Mouse (Mus musculus): Measurements from ENCODE around the gene E2f1. TPM values are rescaled to one million over a fixed set of nuclear protein-coding genes. Genes with fewer than 3 reads are reported as not detected.
A peak's percentile ranks its signal among the peaks of the same experiment; 100 is the strongest.

The E2f1 gene
- polyA plus RNA-seq, 1 experiment from 2014 or later, result 5.7 TPM

GRCm38 (mm10) chr2:154601324-154601723, 31.6 kb upstream of the E2f1 start:
- Histone ChIP-seq H3K36me3 (ENCODE audit: control insufficient read depth, insufficient read depth, low read length) (no peaks in the 10 kb centered on the region), H3K4me2 (replicated peaks; ENCODE audit: low read depth) (no peak overlapping the region), H3K27me3 (ENCODE audit: control insufficient read depth, insufficient read depth, low read length) (no peaks in the 10 kb centered on the region), H3K27ac (replicated peaks) (no peak overlapping the region), H3K9me3 (ENCODE audit: control insufficient read depth, low read length) (no peaks in the 10 kb centered on the region), H3K4me1 (replicated peaks; ENCODE audit: control insufficient read depth, insufficient read depth) (no peaks in the 10 kb centered on the region; the same call in 1 of the 2 replicates), H3K9ac (ENCODE audit: low read length) (no peak overlapping the region), H3K4me3 (ENCODE audit: low read depth, low read length) (no peak overlapping the region)
- 74% methylated on average over 3 of the region's 3 CpGs for WGBS
- DNase-seq (ENCODE audit: low spot score), result no peak
- TF ChIP-seq CTCF (IDR thresholded peaks at IDR 0.05; ENCODE audit: low read depth) (no peak), EP300 (optimal IDR thresholded peaks at IDR 0.05) (no peak)
- ATAC-seq (ENCODE audit: low FRiP score, low TSS enrichment), result no peak

DNA sequence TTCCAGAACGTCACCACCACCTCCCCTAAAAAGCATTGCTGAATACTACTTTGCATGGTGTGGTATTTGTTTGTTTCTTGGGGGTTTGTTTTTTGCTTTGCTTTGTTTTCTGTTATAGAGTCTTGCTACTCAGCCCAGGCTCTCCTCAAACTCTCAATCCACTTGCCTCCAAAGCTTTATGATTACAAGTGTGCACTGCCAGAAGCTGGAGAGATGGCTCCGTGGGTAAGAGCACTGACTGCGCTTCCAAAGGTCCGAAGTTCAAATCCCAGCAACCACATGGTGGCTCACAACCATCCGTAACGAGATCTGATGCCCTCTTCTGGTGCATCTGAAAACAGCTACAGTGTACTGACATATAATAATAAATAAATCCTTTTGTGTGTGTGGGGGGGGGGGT, 30.9 kb upstream of the E2f1 start:
- ATAC-seq (ENCODE audit: low FRiP score, low TSS enrichment) (no peak), DNase-seq (ENCODE audit: low spot score) (no peak)
- H3K27ac ChIP-seq (replicated peaks), result no peak overlapping the region
- no peaks in the 10 kb centered on the region for H3K27me3 ChIP-seq (ENCODE audit: control insufficient read depth, insufficient read depth, low read length)
- H3K36me3 ChIP-seq (ENCODE audit: control insufficient read depth, insufficient read depth, low read length), result no peaks in the 10 kb centered on the region
- no peak overlapping the region for H3K4me2 ChIP-seq (replicated peaks; ENCODE audit: low read depth)
- no peaks in the 10 kb centered on the region for H3K9me3 ChIP-seq (ENCODE audit: control insufficient read depth, low read length)
- no peak overlapping the region for H3K4me3 ChIP-seq (ENCODE audit: low read depth, low read length)
- TF ChIP-seq EP300 (optimal IDR thresholded peaks at IDR 0.05) (no peak), CTCF (IDR thresholded peaks at IDR 0.05; ENCODE audit: low read depth) (peak; percentile 41)
- no peaks in the 10 kb centered on the region; the same call in 1 of the 2 replicates for H3K4me1 ChIP-seq (replicated peaks; ENCODE audit: control insufficient read depth, insufficient read depth)
- 74% methylated on average over 6 of the region's 6 CpGs for WGBS
- no peak overlapping the region for H3K9ac ChIP-seq (ENCODE audit: low read length)

- no peaks in the 10 kb centered on the region for H3K27me3 ChIP-seq (ENCODE audit: control insufficient read depth, insufficient read depth, low read length)
- no peak overlapping the region for H3K4me2 ChIP-seq (replicated peaks; ENCODE audit: low read depth)
- no peak overlapping the region for H3K4me3 ChIP-seq (ENCODE audit: low read depth, low read length)
- ATAC-seq (ENCODE audit: low FRiP score, low TSS enrichment) (no peak), DNase-seq (ENCODE audit: low spot score) (no peak)
- H3K4me1 ChIP-seq (replicated peaks; ENCODE audit: control insufficient read depth, insufficient read depth), result no peaks in the 10 kb centered on the region
- no peak overlapping the region for H3K27ac ChIP-seq (replicated peaks)
- WGBS, result 81% methylated on average over 3 of the region's 3 CpGs
- TF ChIP-seq CTCF (IDR thresholded peaks at IDR 0.05; ENCODE audit: low read depth) (no peak), EP300 (optimal IDR thresholded peaks at IDR 0.05) (no peak)
- H3K36me3 ChIP-seq (ENCODE audit: control insufficient read depth, insufficient read depth, low read length), result peaks cover 5% of the 10 kb centered on the region; the same call in 1 of the 2 replicates
- no peak overlapping the region for H3K9ac ChIP-seq (ENCODE audit: low read length)
- H3K9me3 ChIP-seq (ENCODE audit: control insufficient read depth, low read length), result no peaks in the 10 kb centered on the region
Measured at GRCm38 (mm10) chr2:154597399-154597798, 27.7 kb upstream of the E2f1 start.

- no peaks in the 10 kb centered on the region for H3K9me3 ChIP-seq (ENCODE audit: control insufficient read depth, low read length)
- TF ChIP-seq EP300 (optimal IDR thresholded peaks at IDR 0.05) (no peak), CTCF (IDR thresholded peaks at IDR 0.05; ENCODE audit: low read depth) (no peak)
- WGBS, result 67% methylated on average over 5 of the region's 5 CpGs
- peak overlapping the region; percentile 35; the same call in 1 of the 2 replicates for H3K27ac ChIP-seq (replicated peaks)
- no peak overlapping the region for H3K4me3 ChIP-seq (ENCODE audit: low read depth, low read length)
- H3K4me2 ChIP-seq (replicated peaks; ENCODE audit: low read depth), result no peak overlapping the region
- H3K36me3 ChIP-seq (ENCODE audit: control insufficient read depth, insufficient read depth, low read length), result peaks cover 5% of the 10 kb centered on the region; the same call in 1 of the 2 replicates
- no peak overlapping the region for H3K9ac ChIP-seq (ENCODE audit: low read length)
- ATAC-seq (ENCODE audit: low FRiP score, low TSS enrichment) (no peak), DNase-seq (ENCODE audit: low spot score) (no peak)
- no peaks in the 10 kb centered on the region for H3K27me3 ChIP-seq (ENCODE audit: control insufficient read depth, insufficient read depth, low read length)
- H3K4me1 ChIP-seq (replicated peaks; ENCODE audit: control insufficient read depth, insufficient read depth), result no peaks in the 10 kb centered on the region
Measured at GRCm38 (mm10) chr2:154595775-154596174, 26.1 kb upstream of the E2f1 start.

GRCm38 (mm10) chr2:154593025-154593424, 23.3 kb upstream of the E2f1 start:
- WGBS, result 71% methylated on average over 3 of the region's 3 CpGs
- H3K27me3 ChIP-seq (ENCODE audit: control insufficient read depth, insufficient read depth, low read length), result no peaks in the 10 kb centered on the region
- ATAC-seq (ENCODE audit: low FRiP score, low TSS enrichment) (no peak), DNase-seq (ENCODE audit: low spot score) (peak; percentile 32)
- no peaks in the 10 kb centered on the region for H3K9me3 ChIP-seq (ENCODE audit: control insufficient read depth, low read length)
- H3K4me2 ChIP-seq (replicated peaks; ENCODE audit: low read depth), result no peak overlapping the region
- no peak overlapping the region for H3K9ac ChIP-seq (ENCODE audit: low read length)
- H3K36me3 ChIP-seq (ENCODE audit: control insufficient read depth, insufficient read depth, low read length), result peaks cover 5% of the 10 kb centered on the region; the same call in 1 of the 2 replicates
- no peak overlapping the region for H3K4me3 ChIP-seq (ENCODE audit: low read depth, low read length)
- no peak overlapping the region for H3K27ac ChIP-seq (replicated peaks)
- TF ChIP-seq EP300 (optimal IDR thresholded peaks at IDR 0.05), result no peak
- peak; percentile 78 for TF ChIP-seq CTCF (IDR thresholded peaks at IDR 0.05; ENCODE audit: low read depth)
- no peaks in the 10 kb centered on the region for H3K4me1 ChIP-seq (replicated peaks; ENCODE audit: control insufficient read depth, insufficient read depth)

- Histone ChIP-seq H3K27me3 (ENCODE audit: control insufficient read depth, insufficient read depth, low read length) (no peaks in the 10 kb centered on the region), H3K4me1 (replicated peaks; ENCODE audit: control insufficient read depth, insufficient read depth) (no peaks in the 10 kb centered on the region), H3K4me3 (ENCODE audit: low read depth, low read length) (no peak overlapping the region), H3K9ac (ENCODE audit: low read length) (no peak overlapping the region), H3K27ac (replicated peaks) (no peak overlapping the region), H3K4me2 (replicated peaks; ENCODE audit: low read depth) (no peak overlapping the region), H3K36me3 (ENCODE audit: control insufficient read depth, insufficient read depth, low read length) (peaks cover 8% of the 10 kb centered on the region; the same call in 1 of the 2 replicates), H3K9me3 (ENCODE audit: control insufficient read depth, low read length) (no peaks in the 10 kb centered on the region)
- no peak for TF ChIP-seq EP300 (optimal IDR thresholded peaks at IDR 0.05)
- TF ChIP-seq CTCF (IDR thresholded peaks at IDR 0.05; ENCODE audit: low read depth), result no peak
- WGBS, result 82% methylated on average over 3 of the region's 3 CpGs
- DNase-seq (ENCODE audit: low spot score) (no peak), ATAC-seq (ENCODE audit: low FRiP score, low TSS enrichment) (no peak)
Measured at GRCm38 (mm10) chr2:154591239-154591638, 21.5 kb upstream of the E2f1 start.

Measured in stomach, postnatal 0 days (tissue).